Mouse (Mus musculus): Measurements from ENCODE around the gene Adcy1.

The Adcy1 gene

DNA sequence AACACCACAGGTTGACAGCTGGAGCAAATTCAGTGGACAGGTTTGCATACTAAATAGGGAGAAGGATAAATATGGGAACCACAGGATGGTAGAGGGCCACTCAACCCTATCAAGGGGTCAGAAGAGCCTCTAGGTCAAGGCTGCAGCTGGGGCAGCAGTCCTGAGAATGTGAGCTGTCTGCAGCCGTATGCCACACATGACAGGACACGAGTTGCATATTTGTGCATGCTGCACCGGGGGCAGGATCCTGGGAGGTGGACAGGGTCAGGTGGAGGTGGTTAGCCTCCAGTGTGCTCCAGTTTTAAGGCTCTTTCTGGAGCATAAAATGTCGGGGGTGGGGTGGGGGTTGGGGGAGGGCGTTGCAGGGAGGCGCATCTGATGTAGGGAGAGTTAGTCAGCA, 8.3 kb downstream of the Adcy1 start:
- no peak for DNase-seq

DNA sequence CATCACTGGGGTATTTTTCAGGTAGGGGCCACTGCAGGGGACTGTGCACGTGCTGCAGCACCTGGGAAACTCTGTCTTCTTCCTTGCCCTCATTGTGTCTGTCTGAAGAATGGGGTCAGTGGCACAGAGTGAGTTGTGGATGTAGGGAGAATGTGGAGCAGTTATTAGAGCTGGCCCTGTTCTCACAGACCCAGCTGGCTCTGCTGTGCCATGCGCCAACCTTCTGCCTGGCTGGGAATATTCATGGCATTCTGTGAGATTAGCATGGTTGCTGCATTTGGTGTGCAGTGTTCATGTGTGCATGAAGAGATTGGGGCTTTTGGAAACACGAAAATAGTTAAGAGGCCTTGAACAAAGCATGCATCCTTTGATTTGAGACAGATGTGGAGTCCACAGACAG, 10.3 kb downstream of the Adcy1 start:
- DNase-seq, result no peak

DNA sequence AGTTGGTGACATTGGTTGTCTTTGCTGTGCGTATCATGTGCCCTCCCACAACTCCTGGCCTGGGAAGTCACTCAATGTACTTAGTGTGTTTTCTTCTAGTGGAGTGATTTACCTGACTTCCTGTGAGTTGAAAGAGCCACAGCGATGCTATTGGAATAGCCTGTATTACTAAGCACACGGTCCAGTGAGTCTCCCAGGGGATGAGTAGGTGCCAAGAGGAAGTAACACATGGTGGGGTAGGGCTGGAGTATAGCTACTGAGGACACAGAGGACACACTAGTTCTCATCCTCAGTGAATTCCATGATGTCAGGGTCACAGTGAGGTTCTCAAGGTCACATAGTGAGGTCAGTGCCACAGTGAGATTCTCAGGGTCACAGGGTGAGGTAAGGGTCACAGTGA, 13.2 kb downstream of the Adcy1 start:
- no peak for DNase-seq

DNA sequence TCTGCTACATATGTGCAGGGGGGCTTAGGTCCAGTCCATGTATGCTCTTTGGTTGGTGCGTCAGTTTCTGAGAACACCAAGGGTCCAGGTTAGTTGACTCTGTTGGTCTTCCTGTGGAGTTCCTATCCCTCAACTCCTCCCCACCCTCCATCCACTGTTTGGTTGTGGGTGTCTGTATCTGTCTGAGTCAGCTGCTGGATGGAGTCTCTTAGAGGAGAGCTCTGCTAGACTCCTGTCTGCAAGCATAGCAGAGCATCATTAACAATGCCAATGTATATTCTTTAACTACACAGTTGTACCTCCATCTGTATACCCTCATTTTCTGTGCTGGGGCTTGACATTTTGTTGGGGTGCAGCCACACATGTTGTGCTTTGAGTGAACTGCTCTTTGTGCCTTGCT, 18.6 kb downstream of the Adcy1 start:
- no peak for DNase-seq

DNA sequence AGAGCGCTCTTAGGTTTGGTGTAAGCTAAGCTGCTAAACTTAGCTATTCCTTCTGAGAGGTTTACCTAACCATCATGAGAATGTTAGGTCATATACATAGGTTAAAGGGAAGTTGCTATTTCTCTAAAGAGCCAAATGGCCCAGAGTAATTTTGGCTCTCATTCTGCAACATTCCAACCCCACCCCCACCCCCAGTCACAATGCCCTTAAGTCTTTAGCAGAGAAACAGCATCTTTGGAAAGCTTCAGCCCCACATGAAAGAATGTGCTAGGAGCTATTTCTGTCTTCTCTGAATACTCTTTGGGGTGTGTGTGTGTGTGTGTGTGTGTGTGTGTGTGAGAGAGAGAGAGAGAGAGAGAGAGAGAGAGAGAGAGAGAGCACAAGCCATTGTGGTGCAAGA, 20.6 kb downstream of the Adcy1 start:
- DNase-seq, result no peak

DNA sequence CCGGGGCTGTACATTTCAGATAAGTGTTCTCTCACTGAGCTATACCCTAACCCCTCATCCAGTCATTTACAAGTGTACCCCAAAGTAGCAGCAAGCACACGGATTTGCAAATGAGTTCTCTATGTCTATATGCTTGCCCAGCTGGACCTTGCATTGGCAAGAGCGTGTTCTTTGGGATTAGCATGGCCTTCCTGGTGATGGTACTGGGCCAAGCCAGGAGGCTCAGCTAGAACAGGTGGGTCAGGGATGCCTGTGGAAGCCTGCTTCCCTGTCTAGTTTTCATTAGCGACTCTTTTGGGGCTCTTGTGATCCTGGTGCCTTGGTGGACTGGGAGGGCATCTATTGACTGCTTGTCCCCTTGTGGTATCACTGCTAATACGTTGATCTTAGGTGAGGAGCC, 21.9 kb downstream of the Adcy1 start:
- no peak for DNase-seq

DNA sequence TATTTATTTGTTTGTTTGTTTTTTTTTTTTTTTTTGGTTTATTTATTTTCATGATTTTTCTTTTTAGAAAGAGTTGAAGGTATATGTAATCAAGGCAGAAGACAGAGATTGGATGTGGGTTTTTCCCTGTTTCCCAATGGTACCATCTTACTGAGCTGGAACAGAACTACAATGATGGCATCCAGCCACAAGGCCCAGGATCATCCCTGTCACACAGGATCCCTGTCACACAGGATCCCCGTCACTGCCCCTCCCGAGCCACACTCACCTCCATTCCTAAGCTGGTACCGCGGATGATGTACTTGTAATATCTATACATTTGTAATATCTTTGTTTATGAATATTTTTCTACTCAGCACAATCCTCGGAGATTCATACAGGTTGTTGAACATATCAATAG, 27.8 kb downstream of the Adcy1 start:
- no peak for DNase-seq

DNA sequence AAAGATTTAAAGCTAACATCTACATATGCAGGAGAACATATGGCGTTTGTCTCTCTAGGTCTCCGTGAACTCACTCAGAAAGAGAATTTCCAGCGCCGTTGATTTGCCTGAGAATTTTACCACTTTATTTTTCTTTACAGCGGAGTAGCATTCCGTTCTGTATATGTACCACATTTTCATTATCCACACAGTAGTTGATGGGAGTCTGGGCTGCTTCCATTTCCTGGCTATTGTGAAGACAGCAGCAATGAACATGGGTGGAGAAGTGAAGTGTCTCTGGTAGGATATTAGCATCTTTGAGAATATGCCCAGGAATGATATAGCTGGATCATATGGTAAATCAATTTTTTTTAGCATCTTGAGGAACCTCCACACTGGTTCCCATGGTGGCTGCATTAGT, 31.6 kb downstream of the Adcy1 start:
- no peak for DNase-seq

DNA sequence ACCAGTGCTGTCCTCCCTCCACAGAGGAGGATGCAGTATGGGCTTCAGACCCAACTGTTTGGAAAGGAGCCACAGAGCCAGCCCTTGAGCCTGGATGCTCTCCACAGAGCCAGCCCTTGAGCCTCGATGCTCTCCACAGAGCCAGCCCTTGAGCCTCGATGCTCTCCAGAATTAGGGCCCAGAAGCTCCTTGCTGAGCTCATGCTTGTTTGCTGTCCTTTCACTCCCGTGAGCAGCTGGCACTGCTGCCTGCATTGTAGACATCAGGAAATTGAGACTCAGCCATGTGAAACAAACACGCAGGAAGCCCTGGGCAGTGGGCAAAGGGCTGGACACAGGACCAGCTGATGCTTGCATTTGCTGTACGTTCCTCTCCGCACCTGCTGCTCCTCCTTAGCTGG, 38.4 kb downstream of the Adcy1 start:
- DNase-seq, result no peak

DNA sequence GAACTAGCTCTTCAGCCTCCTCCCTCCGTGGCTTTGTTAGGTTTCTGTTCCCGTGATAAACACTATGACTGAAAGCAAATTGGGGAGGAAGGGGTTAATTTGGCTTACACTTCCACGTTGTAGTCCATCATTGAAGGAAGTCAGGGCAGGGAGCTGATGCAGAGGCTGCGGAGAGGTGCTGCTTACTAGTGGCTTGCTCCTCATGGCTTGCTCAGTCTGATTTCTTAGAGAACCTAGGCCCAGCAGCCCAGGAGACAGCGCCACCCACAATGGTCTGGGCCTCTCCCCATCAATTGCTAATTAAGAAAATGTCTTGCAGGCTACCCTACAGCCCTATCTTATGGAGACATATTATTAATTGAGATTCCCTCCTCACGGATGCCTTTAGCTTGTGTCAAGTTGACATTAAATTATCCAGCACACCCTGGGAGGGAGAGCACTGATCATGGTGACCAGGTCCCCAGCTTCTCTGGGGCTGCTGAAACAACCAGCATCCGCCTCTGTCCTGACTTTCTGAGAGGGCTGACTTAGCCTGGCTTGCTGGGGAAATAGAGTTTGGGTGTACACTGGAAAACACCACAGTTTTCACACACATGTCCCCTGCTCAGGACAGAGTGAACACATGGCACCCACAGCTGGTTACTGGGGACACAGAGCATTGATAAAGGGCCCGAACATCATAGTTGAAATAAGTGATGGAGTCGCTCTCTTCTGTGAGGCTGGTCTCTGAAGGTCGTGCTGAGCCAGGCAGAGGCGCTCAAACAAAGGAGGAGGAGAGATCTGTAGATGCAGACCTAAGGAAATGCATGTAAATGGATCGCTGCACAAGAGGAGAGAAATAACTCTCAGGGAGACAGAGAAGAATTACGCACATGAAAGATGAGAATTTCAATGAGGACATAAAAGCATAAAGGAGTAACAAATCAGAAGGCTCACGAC, 39.2 kb downstream of the Adcy1 start:
- no peak for DNase-seq

DNA sequence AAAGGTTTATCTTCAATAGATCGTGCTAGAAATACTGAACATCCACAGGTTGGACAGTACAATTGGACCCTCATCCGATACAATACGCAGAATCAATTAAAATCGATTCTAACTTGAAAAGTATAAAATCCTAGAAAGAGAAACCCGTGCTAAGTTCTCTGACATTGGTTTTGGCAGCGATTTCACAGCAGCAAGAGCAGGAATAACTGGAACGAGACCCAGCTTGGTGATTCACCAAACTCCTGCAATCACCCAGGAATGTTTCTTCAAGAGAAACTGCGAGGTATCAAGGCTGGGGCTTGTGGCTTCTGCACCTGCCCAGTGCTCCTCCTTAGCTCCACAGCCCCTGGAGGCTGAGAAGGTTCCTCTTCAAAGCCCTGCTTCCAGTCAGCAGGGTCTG, 42.0 kb downstream of the Adcy1 start:
- DNase-seq, result no peak

DNA sequence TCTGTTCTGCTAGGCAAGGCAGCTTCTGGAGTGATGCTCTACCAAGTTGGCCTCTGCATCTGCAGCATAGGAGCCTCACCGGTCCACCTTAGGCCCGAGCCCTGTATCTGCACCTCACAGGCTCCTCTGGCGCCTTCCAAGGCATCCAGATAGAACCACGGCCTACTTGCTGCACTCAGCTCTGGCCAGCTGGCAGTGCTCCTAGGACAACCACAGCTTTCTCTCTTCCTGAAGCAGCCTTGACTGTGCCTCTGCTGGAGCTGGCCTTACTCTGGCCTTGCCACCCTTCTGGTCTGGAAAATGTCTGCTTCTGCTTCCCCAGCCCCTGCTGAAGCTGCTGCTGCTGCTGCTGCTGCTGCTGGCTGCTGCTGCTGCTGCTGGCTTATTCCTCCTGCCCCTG, 45.8 kb downstream of the Adcy1 start:
- no peak for DNase-seq

DNA sequence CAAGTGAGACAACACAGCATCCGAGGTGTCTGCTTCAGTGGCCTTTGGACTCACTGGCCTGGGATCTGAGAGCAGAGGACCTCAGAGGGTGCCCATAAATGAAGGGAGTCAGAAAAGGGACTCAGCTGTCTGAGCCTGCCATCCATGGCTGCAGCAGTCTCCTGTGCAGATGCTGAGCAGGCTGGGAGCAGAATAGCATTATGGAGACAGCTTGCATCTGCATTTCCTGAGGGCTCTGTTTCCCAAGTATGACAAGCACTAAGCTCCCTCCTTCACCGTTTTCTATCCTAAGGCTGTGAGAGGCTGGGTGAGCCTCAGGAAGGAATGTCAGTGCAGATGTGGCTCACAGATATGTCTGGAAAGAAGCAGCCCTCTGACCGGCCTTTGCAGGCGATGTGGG, 49.8 kb downstream of the Adcy1 start:
- DNase-seq, result no peak

DNA sequence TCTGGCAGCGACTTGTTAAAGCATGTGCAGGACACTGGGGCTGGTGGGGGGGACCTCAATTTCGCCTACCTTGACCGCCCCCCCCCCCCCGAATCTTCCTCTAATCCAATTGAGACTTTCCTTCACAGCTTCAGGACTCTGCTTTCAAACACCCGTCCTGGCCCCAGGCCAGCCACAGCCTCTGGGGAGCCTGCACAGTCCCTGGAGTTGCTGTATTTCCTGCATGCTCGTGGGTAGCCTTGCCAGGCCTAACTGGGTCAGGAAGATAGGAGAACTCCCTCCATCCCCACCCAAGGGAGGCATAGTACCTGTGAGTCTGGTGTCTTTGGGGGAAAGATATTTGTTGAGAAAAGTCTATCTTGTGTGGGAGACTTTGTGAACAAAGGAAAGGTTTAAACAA, 50.4 kb downstream of the Adcy1 start:
- no peak for DNase-seq

DNA sequence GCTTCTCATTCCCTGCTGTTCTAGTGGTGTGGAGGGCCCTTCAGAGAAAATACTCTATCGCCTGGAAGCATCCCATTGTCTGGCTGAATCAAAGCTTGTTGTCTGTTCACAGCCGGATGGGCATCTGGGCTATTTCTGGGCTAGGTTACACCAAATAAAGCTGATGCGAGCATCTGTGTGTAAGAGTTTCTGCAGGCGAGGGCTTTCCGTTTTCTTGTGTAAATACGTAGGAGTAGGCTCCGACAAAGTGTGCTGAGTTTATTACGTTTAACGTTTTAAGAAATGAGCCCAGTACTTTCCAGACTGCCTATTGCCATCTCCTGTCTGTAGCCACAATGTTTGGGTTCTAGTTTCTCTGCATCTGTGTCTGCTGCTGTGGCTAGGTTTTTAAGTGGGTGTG, 51.0 kb downstream of the Adcy1 start:
- no peak for DNase-seq

DNA sequence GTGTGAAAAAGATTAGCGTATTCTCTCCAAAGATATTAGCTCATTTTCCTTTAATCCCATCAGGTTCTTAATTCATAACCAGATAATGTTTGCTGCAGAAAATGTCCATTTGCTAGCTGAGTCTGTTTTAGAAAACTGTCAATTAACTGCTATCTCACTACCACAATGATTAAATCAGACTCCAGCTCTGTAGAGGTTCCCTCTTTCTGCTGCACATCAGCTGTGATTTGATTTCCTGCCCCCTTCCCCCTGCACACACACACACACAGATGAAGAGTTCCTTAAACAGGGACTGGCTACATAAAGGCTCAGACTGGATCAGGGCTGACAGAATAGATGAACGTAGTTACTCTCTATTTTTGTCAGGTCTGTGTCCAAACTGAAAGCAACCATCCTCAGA, 53.4 kb downstream of the Adcy1 start:
- no peak for DNase-seq

DNA sequence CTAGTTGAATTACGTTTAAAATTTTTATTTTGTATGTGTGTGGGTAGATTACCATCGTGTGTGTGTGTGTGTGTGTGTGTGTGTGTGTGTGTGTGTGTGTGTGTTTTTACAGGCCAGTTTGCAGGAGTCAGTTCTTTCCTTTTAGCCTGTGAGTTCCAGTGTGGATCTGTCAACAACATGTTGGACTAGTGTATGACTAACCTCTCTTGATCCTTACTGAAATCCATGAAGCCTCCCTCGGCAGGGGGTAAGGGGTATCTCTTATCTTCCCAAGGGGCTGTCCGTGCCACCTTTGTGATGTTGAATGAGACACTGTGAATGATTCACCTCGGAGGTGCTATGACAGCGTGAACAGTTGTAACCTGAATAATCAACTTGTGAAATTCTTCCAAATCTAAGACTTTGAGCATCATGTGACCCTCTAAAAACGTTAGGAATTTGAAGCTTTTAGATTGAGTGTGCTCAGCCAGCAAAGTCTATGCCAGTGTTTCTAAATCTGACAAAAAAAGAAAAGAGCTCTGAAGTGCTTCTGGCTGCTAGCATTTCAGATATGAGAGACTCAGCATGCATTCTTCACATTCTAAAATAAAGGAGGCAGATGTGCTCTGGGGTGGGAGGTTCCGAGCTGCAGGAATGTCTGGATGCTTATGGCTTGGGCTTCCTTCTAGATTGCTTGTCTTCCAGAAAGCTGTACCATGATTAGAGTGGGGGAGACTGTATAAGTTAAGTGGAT, 66.2 kb downstream of the Adcy1 start:
- peak; percentile 13 for DNase-seq

DNA sequence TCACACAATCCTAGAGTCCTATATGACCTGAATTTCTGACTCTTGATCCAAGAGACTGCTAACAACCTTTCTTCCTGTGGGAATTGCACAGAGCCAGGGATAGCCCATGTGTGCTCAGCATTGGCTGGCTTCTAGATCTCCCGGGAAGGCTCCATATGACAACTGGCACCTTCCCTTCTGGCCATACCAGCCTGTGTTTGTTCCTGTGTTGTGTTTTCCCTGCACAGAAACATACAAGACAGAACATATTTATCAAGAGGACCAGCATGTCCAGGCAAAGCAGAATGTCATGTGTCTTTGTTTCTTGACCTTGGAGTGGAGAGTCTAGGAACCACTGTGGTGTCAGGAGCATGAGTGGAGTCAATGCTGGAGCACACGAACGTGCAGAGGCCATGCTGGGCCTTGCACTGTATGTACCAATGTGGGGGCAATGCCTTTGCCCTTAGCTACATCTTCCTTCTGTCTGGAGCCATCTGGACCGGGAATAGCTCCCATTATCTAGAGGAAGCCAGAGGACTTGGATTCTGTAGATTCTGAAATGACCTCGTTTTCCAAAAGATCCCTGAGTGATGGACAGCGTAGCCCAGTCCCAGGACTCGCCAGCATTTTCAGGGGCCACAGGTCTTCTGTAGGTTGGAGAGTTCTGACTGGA, 69.6 kb downstream of the Adcy1 start:
- no peak for DNase-seq

DNA sequence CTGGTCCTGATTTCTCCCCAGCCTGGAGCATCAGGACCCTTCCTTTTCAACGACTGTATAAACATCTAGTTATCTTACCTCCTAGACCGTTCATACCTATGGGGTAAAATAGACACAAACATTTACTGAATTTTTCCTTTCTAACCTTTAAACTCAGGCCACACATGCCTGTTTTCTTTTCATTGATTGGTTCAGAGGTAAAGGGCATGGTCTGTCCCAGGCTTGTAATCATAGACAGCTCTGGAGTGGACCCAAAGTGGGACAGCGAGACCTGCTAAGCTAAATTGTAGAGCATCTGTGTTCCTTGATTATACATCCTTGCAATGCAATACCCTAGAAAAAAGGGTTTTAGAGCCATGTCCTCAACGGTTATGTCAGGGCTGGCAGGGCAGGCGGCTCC, 70.4 kb downstream of the Adcy1 start:
- no peak for DNase-seq

DNA sequence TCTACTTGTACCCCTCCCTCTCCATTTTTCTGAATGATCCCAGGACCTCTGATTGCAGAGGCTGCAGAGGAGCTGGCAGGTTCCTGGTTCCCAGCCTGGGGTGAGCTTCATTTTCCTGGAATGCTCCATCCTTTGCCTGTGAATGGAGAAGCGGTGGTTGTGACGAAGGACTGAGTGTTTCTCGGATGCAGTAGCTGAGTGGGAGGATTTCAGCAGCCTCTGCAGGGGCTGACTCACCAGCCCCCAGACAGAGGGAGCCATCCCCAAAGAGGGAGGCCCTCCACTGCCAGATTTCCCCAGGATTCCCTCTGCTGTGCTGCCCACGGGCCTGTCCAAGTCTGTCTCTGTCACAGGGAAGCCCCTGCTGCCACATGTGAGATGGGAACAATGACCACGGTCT, 71.0 kb downstream of the Adcy1 start:
- DNase-seq, result no peak

DNA sequence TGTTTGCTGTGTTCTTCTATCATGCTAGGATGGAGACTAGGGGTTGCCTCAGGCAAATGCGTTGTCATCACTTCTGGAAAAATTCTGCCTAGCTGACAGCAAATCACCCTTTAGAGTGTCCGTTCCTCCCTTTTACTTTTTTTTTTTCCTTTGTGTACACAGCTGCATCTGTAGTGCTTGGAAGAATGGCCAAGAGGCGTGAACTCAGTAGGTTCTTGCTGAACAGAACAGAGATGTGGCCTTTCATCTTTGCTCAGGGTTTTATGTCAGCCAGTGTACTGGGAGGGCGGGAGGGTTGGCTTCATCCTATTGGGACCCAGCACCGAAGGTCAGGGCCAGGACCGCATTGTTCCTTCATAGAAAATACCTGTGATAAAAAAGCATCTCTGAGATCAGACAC, 72.0 kb downstream of the Adcy1 start:
- no peak for DNase-seq

DNA sequence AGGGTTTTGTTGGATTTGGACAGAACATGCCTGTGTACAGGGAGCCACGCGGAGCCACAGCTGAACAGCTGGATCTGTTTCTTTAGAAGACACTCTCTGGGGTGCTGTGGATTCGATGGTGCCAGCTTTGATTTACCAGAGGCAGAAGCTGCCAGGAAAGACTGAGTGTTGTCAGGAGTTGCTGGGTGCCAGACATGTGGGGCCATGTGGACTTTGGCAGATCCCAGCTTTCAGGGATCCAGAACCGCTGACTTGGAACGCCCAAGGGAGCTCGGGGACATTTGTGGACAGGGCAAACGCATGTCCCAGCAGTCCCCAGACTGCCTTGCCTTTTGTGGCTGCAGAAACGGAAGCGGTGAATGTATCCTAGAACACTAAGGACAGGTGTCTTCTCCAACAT, 72.5 kb downstream of the Adcy1 start:
- DNase-seq, result no peak

DNA sequence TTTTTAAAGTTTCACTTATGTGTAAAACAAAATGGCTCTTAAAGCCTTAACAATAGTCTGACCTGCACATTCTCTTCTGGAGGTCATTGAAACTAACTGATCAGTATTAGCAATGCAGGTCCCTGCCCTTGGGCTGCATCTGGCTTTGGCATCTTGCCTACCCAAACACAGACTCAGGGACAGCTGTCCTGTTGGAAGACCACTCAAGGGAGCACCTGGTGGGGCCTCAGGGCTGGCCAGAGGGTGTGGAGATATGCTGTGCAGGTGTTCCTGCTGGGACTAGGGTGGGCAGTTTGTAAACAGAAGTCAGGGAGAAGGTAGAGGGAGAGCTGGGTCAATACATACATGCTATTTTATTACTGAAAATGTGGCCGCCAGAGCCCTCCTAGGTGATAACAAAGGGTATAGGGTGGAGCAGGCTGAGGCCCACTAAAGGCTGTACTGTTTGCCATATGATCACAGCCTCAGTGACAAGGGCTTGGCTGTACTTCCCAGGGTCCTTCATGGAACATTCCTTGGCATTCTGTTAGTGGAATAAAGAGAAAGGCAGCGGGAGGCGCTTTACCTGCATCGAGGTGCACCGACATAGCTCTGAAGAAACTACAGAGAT, 73.1 kb downstream of the Adcy1 start:
- DNase-seq, result no peak

DNA sequence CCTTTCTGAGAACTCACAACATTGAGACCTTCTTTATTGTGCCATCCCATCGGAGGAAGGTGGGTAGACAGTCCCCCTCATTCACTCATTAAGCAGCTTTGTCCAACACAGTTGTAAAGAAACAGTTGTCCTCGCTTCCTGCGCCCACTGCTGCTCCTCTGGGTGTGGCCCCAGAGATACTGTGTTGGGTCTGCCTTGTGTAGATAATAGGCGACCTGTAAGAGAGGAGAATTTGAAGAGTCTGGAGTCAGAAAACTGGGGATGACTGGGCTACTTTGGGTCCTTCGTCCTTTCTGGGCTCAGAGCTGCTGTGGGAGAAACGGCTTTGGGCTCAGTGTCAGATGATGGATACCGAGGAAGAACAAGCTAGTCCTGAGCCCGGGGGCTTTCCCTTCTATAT, 75.1 kb downstream of the Adcy1 start:
- DNase-seq, result no peak

Data from lung, postnatal 36 days (tissue).